Mouse (Mus musculus) heart, embryonic 11.5 days (tissue): ENCODE results near the gene Zfp1. TPM values are rescaled to one million over a fixed set of nuclear protein-coding genes. Genes with fewer than 3 reads are reported as not detected.
A peak's percentile ranks its signal among the peaks of the same experiment; 100 is the strongest.

Experiments used
- ATAC-seq: fragments of 200-750 bp; cut with Nextera tagmentation; replicated peaks from 2 replicates; pipeline ENCODE4 v1.8.0; 2017; ENCODE audit warnings: moderate library complexity; ENCODE audit not compliant: insufficient number of reproducible peaks, low FRiP score, low TSS enrichment
- H3K27ac ChIP-seq: fragments of 300-500 bp; sonication (generic); 2 replicates; pipeline ENCODE4 v1.5.1; 2014; ENCODE audit warnings: mild to moderate bottlenecking, low read depth, low read length
- H3K27me3 ChIP-seq: fragments of 300-500 bp; sonication (generic); 2 replicates; pipeline ENCODE4 v1.6.1; 2014; ENCODE audit warnings: mild to moderate bottlenecking, low read length, mixed read lengths; ENCODE audit not compliant: control insufficient read depth, insufficient read depth
- H3K36me3 ChIP-seq: fragments of 300-500 bp; sonication (generic); 2 replicates; pipeline ENCODE4 v1.6.1; 2014; ENCODE audit warnings: mild to moderate bottlenecking, low read length, moderate library complexity, mixed read lengths; ENCODE audit not compliant: control insufficient read depth, insufficient read depth
- H3K4me1 ChIP-seq: fragments of 300-500 bp; sonication (generic); 2 replicates; pipeline ENCODE4 v1.6.1; 2014; ENCODE audit warnings: low read length; ENCODE audit not compliant: control insufficient read depth, insufficient read depth
- H3K4me2 ChIP-seq: fragments of 300-500 bp; sonication (generic); 2 replicates; pipeline ENCODE4 v1.6.1; 2014; ENCODE audit warnings: mild to moderate bottlenecking, moderate library complexity
- H3K4me3 ChIP-seq: fragments of 300-500 bp; sonication (generic); 2 replicates; pipeline ENCODE4 v1.5.1; 2014; ENCODE audit warnings: low read depth, low read length
- H3K9ac ChIP-seq: fragments of 300-500 bp; sonication (generic); 2 replicates; pipeline ENCODE4 v1.6.1; 2014; ENCODE audit warnings: mild to moderate bottlenecking, low read depth, low read length, moderate library complexity
- H3K9me3 ChIP-seq: fragments of 300-500 bp; sonication (generic); replicated peaks from 2 replicates; pipeline ENCODE4 v1.6.1; 2016; ENCODE audit warnings: low read length; ENCODE audit not compliant: control insufficient read depth
- WGBS: fragments of 180-500 bp; shearing (Covaris S2); extraction: QIAGEN DNeasy Blood & Tissue Kit; methylation state at CpG from one replicate; pipeline ENCODE4 v1.1.7; 2014; ENCODE audit not compliant: insufficient replicate concordance; 5-methylcytosine and 5-hydroxymethylcytosine counted together
- polyA plus RNA-seq: library from polyadenylated mRNA; unstranded; fragments of >200 nt; fragmentation: Nextera tagmentation; extraction: Ambion mirVana; gene quantifications from 2 replicates; pipeline ENCODE4 v1.2.1, GENCODE M21; 2014

Zfp1 gene
- polyA plus RNA-seq: 16.5 and 18.5 TPM in 2 replicates

GRCm38 (mm10) chr8:111643264-111644141, at the start of gene Zfp1:
Zfp1 (plus strand) TSS chr8:111643401.
- Histone ChIP-seq H3K9me3 (no peaks in the 10 kb centered on the region), H3K4me2 (peak within 1 kb of the TSS; percentile 83), H3K4me3 (peak within 1 kb of the TSS; percentile 74), H3K9ac (peak within 1 kb of the TSS; percentile 94), H3K27me3 (no peaks in the 10 kb centered on the region), H3K4me1 (peaks cover 12% of the 10 kb centered on the region), H3K36me3 (no peaks in the 10 kb centered on the region), H3K27ac (peak within 1 kb of the TSS; percentile 96)
- whole genome bisulfite sequencing: under 1% methylated on average over 75 of the region's 75 CpGs
- peak; percentile 97 for ATAC-seq

- Histone ChIP-seq H3K4me2 (no peak overlapping the region), H3K27ac (peak overlapping the region; percentile 24; the same call in 1 of the 2 replicates)
- ATAC-seq: no peak
Observed at GRCm38 (mm10) chr8:111594044-111594840, 49.0 kb upstream of the Zfp1 start.

GRCm38 (mm10) chr8:111594951-111595350, 48.2 kb upstream of the Zfp1 start:
- no peaks in the 10 kb centered on the region for H3K36me3 ChIP-seq
- no peaks in the 10 kb centered on the region for H3K9me3 ChIP-seq
- peak overlapping the region; percentile 57; the same call in 1 of the 2 replicates for H3K4me2 ChIP-seq
- no peak overlapping the region for H3K9ac ChIP-seq
- ATAC-seq: no peak
- no peak overlapping the region for H3K4me3 ChIP-seq
- peak overlapping the region; percentile 84; the same call in 1 of the 2 replicates for H3K27ac ChIP-seq
- H3K27me3 ChIP-seq: no peaks in the 10 kb centered on the region
- peaks cover 63% of the 10 kb centered on the region for H3K4me1 ChIP-seq
- WGBS: 82% methylated on average over 2 of the region's 2 CpGs

More at GRCm38 (mm10) chr8:111594044-111594840, 49.0 kb upstream of the Zfp1 start:
- H3K9me3 ChIP-seq: no peaks in the 10 kb centered on the region
- no peak overlapping the region for H3K9ac ChIP-seq
- H3K36me3 ChIP-seq: no peaks in the 10 kb centered on the region
- H3K4me3 ChIP-seq: no peak overlapping the region
- 72% methylated on average over 3 of the region's 3 CpGs for WGBS
- H3K4me1 ChIP-seq: peaks cover 60% of the 10 kb centered on the region
- H3K27me3 ChIP-seq: no peaks in the 10 kb centered on the region

DNA sequence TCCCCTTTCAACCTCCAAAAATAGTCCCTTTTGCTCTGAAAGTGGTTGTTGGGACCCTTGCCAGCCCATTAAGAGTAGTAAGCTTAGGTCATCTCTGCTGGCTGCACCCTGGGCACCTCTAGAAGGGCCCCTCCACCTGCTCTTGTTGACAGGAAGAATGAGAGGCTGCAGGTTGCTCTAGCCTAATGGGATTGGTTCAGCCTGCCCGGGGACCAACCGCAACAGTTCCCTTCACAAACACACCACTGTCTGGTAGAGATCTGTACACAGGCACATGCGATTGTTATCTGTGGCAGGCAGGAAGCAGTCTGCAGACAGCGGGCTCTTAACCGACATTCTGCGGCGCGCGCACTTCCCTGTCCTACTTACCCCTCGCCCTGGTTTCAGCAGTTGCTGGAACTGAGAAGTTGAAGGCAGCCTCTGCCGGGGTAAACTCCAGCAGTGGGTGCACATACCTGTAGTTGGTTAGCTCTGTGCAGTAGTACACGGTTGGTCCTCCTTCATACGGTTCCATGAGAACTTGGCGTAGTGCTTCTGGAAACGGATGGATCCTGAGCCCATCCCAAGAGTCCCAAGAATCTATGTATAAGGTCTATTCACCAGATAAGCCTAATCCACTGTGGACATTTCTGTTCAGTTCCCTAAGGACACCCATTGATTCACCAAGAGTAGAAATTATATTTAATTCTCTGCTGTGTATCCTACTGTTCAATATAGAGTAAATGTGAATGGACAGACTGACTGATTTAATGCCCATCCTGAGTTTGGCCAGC, 47.3 kb upstream of the Zfp1 start:
- peak overlapping the region; percentile 84 for H3K27ac ChIP-seq
- H3K36me3 ChIP-seq: no peaks in the 10 kb centered on the region
- H3K4me2 ChIP-seq: peak overlapping the region; percentile 57
- H3K4me1 ChIP-seq: peaks cover 67% of the 10 kb centered on the region
- peak; percentile 55 for ATAC-seq
- H3K9ac ChIP-seq: no peak overlapping the region
- 35% methylated on average over 15 of the region's 15 CpGs for WGBS
- no peaks in the 10 kb centered on the region for H3K27me3 ChIP-seq
- H3K9me3 ChIP-seq: no peaks in the 10 kb centered on the region
- H3K4me3 ChIP-seq: 0 out of 2 replicates have a peak overlapping the region, but pooled peaks have one; percentile 10

DNA sequence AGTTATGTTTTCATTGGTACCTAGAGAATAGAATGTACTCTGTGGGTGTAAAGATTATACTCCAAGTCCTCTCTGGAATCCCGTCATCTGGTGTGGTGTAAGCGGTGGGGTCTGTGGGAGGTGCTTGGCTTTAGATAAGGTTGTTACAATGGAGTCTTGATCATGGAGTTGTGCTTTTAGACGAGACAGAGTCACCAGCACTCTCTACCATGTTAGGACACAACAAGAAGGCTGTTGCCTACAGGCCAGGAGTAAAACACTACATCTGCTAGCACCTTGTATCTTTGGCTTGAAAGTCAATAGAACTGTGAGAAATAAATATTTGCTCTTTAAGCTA, 46.7 kb upstream of the Zfp1 start:
- Histone ChIP-seq H3K36me3 (no peaks in the 10 kb centered on the region), H3K4me1 (peaks cover 67% of the 10 kb centered on the region), H3K4me2 (0 out of 2 replicates have a peak overlapping the region, but pooled peaks have one; percentile 57), H3K9me3 (no peaks in the 10 kb centered on the region), H3K4me3 (no peak overlapping the region), H3K27me3 (no peaks in the 10 kb centered on the region), H3K27ac (peak overlapping the region; percentile 84), H3K9ac (no peak overlapping the region)
- 9% methylated on average over 3 of the region's 3 CpGs for WGBS
- no peak for ATAC-seq

DNA sequence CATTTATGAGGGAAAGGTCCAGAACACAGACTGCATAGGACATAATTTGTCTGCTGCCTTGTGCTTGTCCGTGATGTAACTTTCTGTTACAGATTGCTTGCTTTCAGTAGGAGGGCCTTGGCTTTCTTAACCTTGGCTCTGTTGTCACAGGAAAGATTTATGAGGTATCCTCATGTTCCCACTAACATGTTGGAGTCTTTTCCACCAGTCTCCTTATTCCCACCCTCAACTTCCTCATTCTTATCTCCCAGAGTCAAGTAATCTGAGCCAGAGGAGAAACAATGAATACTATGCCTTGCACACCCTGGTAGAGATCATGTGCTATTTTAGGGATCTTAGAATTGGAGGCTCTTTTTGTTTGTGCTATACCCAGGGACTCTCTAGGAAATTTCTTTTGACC, 45.9 kb upstream of the Zfp1 start:
- peaks cover 61% of the 10 kb centered on the region for H3K4me1 ChIP-seq
- H3K36me3 ChIP-seq: no peaks in the 10 kb centered on the region
- peak overlapping the region; percentile 3; the same call in 1 of the 2 replicates for H3K4me2 ChIP-seq
- no peaks in the 10 kb centered on the region for H3K27me3 ChIP-seq
- no peak overlapping the region for H3K4me3 ChIP-seq
- H3K27ac ChIP-seq: peak overlapping the region; percentile 84
- no peak overlapping the region for H3K9ac ChIP-seq
- ATAC-seq: no peak; the same call in 1 of the 2 replicates
- whole genome bisulfite sequencing: 38% methylated on average over 1 of the region's 1 CpGs
- H3K9me3 ChIP-seq: no peaks in the 10 kb centered on the region

DNA sequence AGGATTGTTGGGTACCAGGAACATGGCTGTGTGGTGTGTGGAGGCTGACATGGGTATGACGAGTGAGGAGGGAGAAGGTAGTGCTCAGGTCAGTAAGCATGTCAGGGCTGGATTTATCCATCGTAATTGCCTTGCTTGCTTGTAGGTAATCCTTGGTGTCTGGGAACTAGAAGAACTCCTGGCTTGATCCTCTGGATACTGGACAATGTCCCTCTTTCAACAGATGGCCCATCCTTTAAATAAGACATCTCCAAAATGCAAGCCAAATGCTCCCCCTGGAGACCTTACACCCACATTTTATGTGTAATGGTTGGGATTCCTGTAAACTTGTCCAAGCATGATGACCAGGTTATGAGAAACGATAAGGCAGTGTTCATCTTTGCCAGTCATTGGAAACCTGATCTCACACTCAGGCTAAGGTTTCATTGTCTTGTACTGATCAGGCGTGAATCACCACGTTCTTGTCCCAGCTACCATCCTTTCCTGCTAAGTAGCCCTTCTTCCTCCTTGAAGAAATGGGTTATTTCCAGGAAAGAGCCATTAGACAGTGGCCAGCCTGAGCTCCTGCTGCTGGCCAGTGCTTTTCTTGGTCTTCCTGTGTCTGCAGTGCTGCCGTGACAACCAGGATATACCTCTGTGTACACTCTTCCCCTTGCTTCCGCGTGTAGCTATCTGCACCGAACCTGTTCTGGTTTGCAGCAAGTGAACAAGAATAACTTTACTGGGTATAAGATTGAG, 43.3 kb upstream of the Zfp1 start:
- Histone ChIP-seq H3K9ac (no peak overlapping the region), H3K27me3 (no peaks in the 10 kb centered on the region), H3K9me3 (no peaks in the 10 kb centered on the region), H3K27ac (no peak overlapping the region), H3K4me2 (no peak overlapping the region), H3K4me1 (peaks cover 38% of the 10 kb centered on the region), H3K4me3 (no peak overlapping the region), H3K36me3 (no peaks in the 10 kb centered on the region)
- WGBS: 71% methylated on average over 9 of the region's 9 CpGs
- ATAC-seq: no peak
